Mouse (Mus musculus) hindbrain, embryonic 14.5 days (tissue): ENCODE results near the gene Tshz2. TPM values are rescaled to one million over a fixed set of nuclear protein-coding genes. Genes with fewer than 3 reads are reported as not detected.
A peak's percentile ranks its signal among the peaks of the same experiment; 100 is the strongest.

Source experiments
- ATAC-seq: fragments of 200-750 bp; cut with Nextera tagmentation; 2 replicates; pipeline ENCODE4 v1.8.0; 2017; ENCODE audit warnings: moderate number of reproducible peaks, mild to moderate bottlenecking, moderate TSS enrichment, moderate library complexity; ENCODE audit not compliant: low FRiP score
- DNase-seq: peaks from one replicate; pipeline ENCODE4 v3.0.0-alpha.2; 2015; ENCODE audit warnings: low spot score
- H3K27ac ChIP-seq: fragments of 300-500 bp; sonication (generic); 2 replicates; pipeline ENCODE4 v1.5.1; 2014; ENCODE audit warnings: mild to moderate bottlenecking, moderate library complexity
- H3K27me3 ChIP-seq: fragments of 300-500 bp; sonication (generic); 2 replicates; pipeline ENCODE4 v1.6.1; 2014; ENCODE audit warnings: mild to moderate bottlenecking, low read length, mixed read lengths; ENCODE audit not compliant: control insufficient read depth, insufficient read depth
- H3K36me3 ChIP-seq: fragments of 300-500 bp; sonication (generic); replicated peaks from 2 replicates; pipeline ENCODE4 v1.6.1; 2014; ENCODE audit not compliant: control insufficient read depth, insufficient read depth
- H3K4me1 ChIP-seq: fragments of 300-500 bp; sonication (generic); replicated peaks from 2 replicates; pipeline ENCODE4 v1.6.1; 2014; ENCODE audit warnings: antibody characterized with exemption, low read length, mixed read lengths; ENCODE audit not compliant: control insufficient read depth, insufficient read depth
- H3K4me2 ChIP-seq: fragments of 300-500 bp; sonication (generic); replicated peaks from 2 replicates; pipeline ENCODE4 v1.6.1; 2014; ENCODE audit warnings: mild to moderate bottlenecking, moderate library complexity
- H3K4me3 ChIP-seq: fragments of 300-500 bp; sonication (generic); replicated peaks from 2 replicates; pipeline ENCODE4 v1.5.1; 2014; ENCODE audit warnings: mild to moderate bottlenecking, low read length
- H3K9ac ChIP-seq: fragments of 300-500 bp; sonication (generic); 2 replicates; pipeline ENCODE4 v1.6.1; 2014
- H3K9me3 ChIP-seq: fragments of 300-500 bp; sonication (generic); 2 replicates; pipeline ENCODE4 v1.6.1; 2016; ENCODE audit warnings: low read length; ENCODE audit not compliant: control insufficient read depth
- WGBS: fragments of 180-500 bp; shearing (Covaris S2); extraction: QIAGEN DNeasy Blood & Tissue Kit; methylation state at CpG from one replicate; pipeline ENCODE4 v1.1.7; 2014; 5-methylcytosine and 5-hydroxymethylcytosine counted together
- polyA plus RNA-seq: library from polyadenylated mRNA; unstranded; fragments of >200 nt; fragmentation: Nextera tagmentation; extraction: Ambion mirVana; gene quantifications from 2 replicates; pipeline ENCODE4 v1.2.1, GENCODE M21; 2014

The Tshz2 gene
- polyA plus RNA-seq, 1 experiment from 2014 or later = 38.1 TPM

- ATAC-seq = no peak
- Histone ChIP-seq H3K9me3 (no peaks in the 10 kb centered on the region), H3K4me3 (no peak overlapping the region), H3K36me3 (no peaks in the 10 kb centered on the region), H3K27ac (no peak overlapping the region), H3K27me3 (no peaks in the 10 kb centered on the region), H3K9ac (no peak overlapping the region), H3K4me2 (no peak overlapping the region), H3K4me1 (no peaks in the 10 kb centered on the region; the same call in 1 of the 2 replicates)
- WGBS = 53% methylated on average over 6 of the region's 6 CpGs
- DNase-seq = no peak
These were observed 110.5 kb downstream of the Tshz2 start for GRCm38 (mm10) chr2:169743294-169743693.

- no peaks in the 10 kb centered on the region; the same call in 1 of the 2 replicates for H3K4me1 ChIP-seq
- H3K4me2 ChIP-seq = no peak overlapping the region
- ATAC-seq = no peak
- H3K9ac ChIP-seq = no peak overlapping the region
- no peak for DNase-seq
- no peak overlapping the region for H3K4me3 ChIP-seq
- no peaks in the 10 kb centered on the region for H3K27me3 ChIP-seq
- H3K36me3 ChIP-seq = no peaks in the 10 kb centered on the region
- no peaks in the 10 kb centered on the region for H3K9me3 ChIP-seq
- 84% methylated on average over 4 of the region's 4 CpGs for WGBS
- H3K27ac ChIP-seq = no peak overlapping the region
These were observed 111.1 kb downstream of the Tshz2 start for GRCm38 (mm10) chr2:169743910-169744309.

GRCm38 (mm10) chr2:169747114-169747642, 114.4 kb downstream of the Tshz2 start:
- DNase-seq (no peak), ATAC-seq (no peak)
- Histone ChIP-seq H3K4me3 (no peak overlapping the region), H3K9ac (no peak overlapping the region), H3K4me2 (no peak overlapping the region), H3K27ac (no peak overlapping the region), H3K27me3 (no peaks in the 10 kb centered on the region), H3K9me3 (no peaks in the 10 kb centered on the region), H3K4me1 (peaks cover 14% of the 10 kb centered on the region), H3K36me3 (no peaks in the 10 kb centered on the region)
- WGBS = 89% methylated on average over 7 of the region's 7 CpGs

GRCm38 (mm10) chr2:169749331-169749945, 116.6 kb downstream of the Tshz2 start:
- Histone ChIP-seq H3K27ac (no peak overlapping the region), H3K9me3 (no peaks in the 10 kb centered on the region), H3K27me3 (no peaks in the 10 kb centered on the region), H3K9ac (no peak overlapping the region), H3K4me3 (no peak overlapping the region), H3K4me2 (no peak overlapping the region), H3K4me1 (peaks cover 14% of the 10 kb centered on the region), H3K36me3 (no peaks in the 10 kb centered on the region)
- ATAC-seq = no peak
- 81% methylated on average over 16 of the region's 16 CpGs for WGBS
- no peak for DNase-seq

- WGBS = 55% methylated on average over 15 of the region's 15 CpGs
- H3K4me1 ChIP-seq = peaks cover 24% of the 10 kb centered on the region
- H3K27ac ChIP-seq = peak overlapping the region; percentile 52; the same call in 1 of the 2 replicates
- no peaks in the 10 kb centered on the region for H3K9me3 ChIP-seq
- H3K9ac ChIP-seq = no peak overlapping the region
- no peak overlapping the region for H3K4me2 ChIP-seq
- DNase-seq (peak; percentile 36), ATAC-seq (no peak)
- H3K4me3 ChIP-seq = no peak overlapping the region
- no peaks in the 10 kb centered on the region for H3K27me3 ChIP-seq
- no peaks in the 10 kb centered on the region for H3K36me3 ChIP-seq
These were observed 118.0 kb downstream of the Tshz2 start for GRCm38 (mm10) chr2:169750574-169751491.

- H3K4me2 ChIP-seq = no peak overlapping the region
- H3K9me3 ChIP-seq = no peaks in the 10 kb centered on the region
- ATAC-seq (no peak), DNase-seq (no peak)
- peaks cover 26% of the 10 kb centered on the region for H3K4me1 ChIP-seq
- H3K27ac ChIP-seq = no peak overlapping the region
- WGBS = 81% methylated on average over 9 of the region's 9 CpGs
- no peaks in the 10 kb centered on the region for H3K36me3 ChIP-seq
- H3K9ac ChIP-seq = no peak overlapping the region
- no peak overlapping the region for H3K4me3 ChIP-seq
- H3K27me3 ChIP-seq = no peaks in the 10 kb centered on the region
These were observed 119.3 kb downstream of the Tshz2 start for GRCm38 (mm10) chr2:169752126-169752525.

- no peaks in the 10 kb centered on the region for H3K36me3 ChIP-seq
- DNase-seq (no peak), ATAC-seq (no peak)
- no peak overlapping the region for H3K27ac ChIP-seq
- no peak overlapping the region for H3K4me2 ChIP-seq
- no peak overlapping the region for H3K9ac ChIP-seq
- H3K4me3 ChIP-seq = no peak overlapping the region
- H3K27me3 ChIP-seq = no peaks in the 10 kb centered on the region
- peaks cover 26% of the 10 kb centered on the region for H3K4me1 ChIP-seq
- WGBS = 89% methylated on average over 9 of the region's 9 CpGs
- no peaks in the 10 kb centered on the region for H3K9me3 ChIP-seq
These were observed 120.6 kb downstream of the Tshz2 start for GRCm38 (mm10) chr2:169753432-169753831.

GRCm38 (mm10) chr2:169755091-169755490, 122.3 kb downstream of the Tshz2 start:
- no peak for DNase-seq
- H3K27ac ChIP-seq = peak overlapping the region; percentile 43; the same call in 1 of the 2 replicates
- 55% methylated on average over 7 of the region's 7 CpGs for WGBS

GRCm38 (mm10) chr2:169758120-169758519, 125.3 kb downstream of the Tshz2 start:
- H3K4me3 ChIP-seq = no peak overlapping the region
- no peaks in the 10 kb centered on the region for H3K36me3 ChIP-seq
- H3K4me1 ChIP-seq = peaks cover 11% of the 10 kb centered on the region; the same call in 1 of the 2 replicates
- no peak overlapping the region for H3K4me2 ChIP-seq
- H3K9me3 ChIP-seq = no peaks in the 10 kb centered on the region
- H3K27me3 ChIP-seq = no peaks in the 10 kb centered on the region
- WGBS = 80% methylated on average over 6 of the region's 6 CpGs
- H3K27ac ChIP-seq = no peak overlapping the region
- no peak for ATAC-seq
- no peak overlapping the region for H3K9ac ChIP-seq
- DNase-seq = no peak

More at GRCm38 (mm10) chr2:169755091-169755490, 122.3 kb downstream of the Tshz2 start:
- ATAC-seq = no peak
- Histone ChIP-seq H3K36me3 (no peaks in the 10 kb centered on the region), H3K9me3 (no peaks in the 10 kb centered on the region), H3K4me1 (peaks cover 26% of the 10 kb centered on the region), H3K4me2 (no peak overlapping the region), H3K27me3 (no peaks in the 10 kb centered on the region), H3K9ac (no peak overlapping the region; the same call in 1 of the 2 replicates), H3K4me3 (no peak overlapping the region)
